Mouse (Mus musculus) heart, embryonic 11.5 days (tissue): ENCODE data around the gene Mctp1. TPM values are rescaled to one million over a fixed set of nuclear protein-coding genes. Genes with fewer than 3 reads are reported as not detected.

ENCODE experiments used
- ATAC-seq: fragments of 200-750 bp; cut with Nextera tagmentation; replicated peaks from 2 replicates; pipeline ENCODE4 v1.8.0; 2017; ENCODE audit warnings: moderate library complexity; ENCODE audit not compliant: insufficient number of reproducible peaks, low FRiP score, low TSS enrichment
- H3K27ac ChIP-seq: fragments of 300-500 bp; sonication (generic); 2 replicates; pipeline ENCODE4 v1.5.1; 2014; ENCODE audit warnings: mild to moderate bottlenecking, low read depth, low read length
- H3K27me3 ChIP-seq: fragments of 300-500 bp; sonication (generic); 2 replicates; pipeline ENCODE4 v1.6.1; 2014; ENCODE audit warnings: mild to moderate bottlenecking, low read length, mixed read lengths; ENCODE audit not compliant: control insufficient read depth, insufficient read depth
- H3K36me3 ChIP-seq: fragments of 300-500 bp; sonication (generic); 2 replicates; pipeline ENCODE4 v1.6.1; 2014; ENCODE audit warnings: mild to moderate bottlenecking, low read length, moderate library complexity, mixed read lengths; ENCODE audit not compliant: control insufficient read depth, insufficient read depth
- H3K4me1 ChIP-seq: fragments of 300-500 bp; sonication (generic); 2 replicates; pipeline ENCODE4 v1.6.1; 2014; ENCODE audit warnings: low read length; ENCODE audit not compliant: control insufficient read depth, insufficient read depth
- H3K4me2 ChIP-seq: fragments of 300-500 bp; sonication (generic); 2 replicates; pipeline ENCODE4 v1.6.1; 2014; ENCODE audit warnings: mild to moderate bottlenecking, moderate library complexity
- H3K4me3 ChIP-seq: fragments of 300-500 bp; sonication (generic); 2 replicates; pipeline ENCODE4 v1.5.1; 2014; ENCODE audit warnings: low read depth, low read length
- H3K9ac ChIP-seq: fragments of 300-500 bp; sonication (generic); 2 replicates; pipeline ENCODE4 v1.6.1; 2014; ENCODE audit warnings: mild to moderate bottlenecking, low read depth, low read length, moderate library complexity
- H3K9me3 ChIP-seq: fragments of 300-500 bp; sonication (generic); replicated peaks from 2 replicates; pipeline ENCODE4 v1.6.1; 2016; ENCODE audit warnings: low read length; ENCODE audit not compliant: control insufficient read depth
- WGBS: fragments of 180-500 bp; shearing (Covaris S2); extraction: QIAGEN DNeasy Blood & Tissue Kit; methylation state at CpG from one replicate; pipeline ENCODE4 v1.1.7; 2014; ENCODE audit not compliant: insufficient replicate concordance; 5-methylcytosine and 5-hydroxymethylcytosine counted together
- polyA plus RNA-seq: library from polyadenylated mRNA; unstranded; fragments of >200 nt; fragmentation: Nextera tagmentation; extraction: Ambion mirVana; gene quantifications from 2 replicates; pipeline ENCODE4 v1.2.1, GENCODE M21; 2014

The Mctp1 gene
- polyA plus RNA-seq, 1 experiment from 2014 or later: 0.37 TPM

DNA sequence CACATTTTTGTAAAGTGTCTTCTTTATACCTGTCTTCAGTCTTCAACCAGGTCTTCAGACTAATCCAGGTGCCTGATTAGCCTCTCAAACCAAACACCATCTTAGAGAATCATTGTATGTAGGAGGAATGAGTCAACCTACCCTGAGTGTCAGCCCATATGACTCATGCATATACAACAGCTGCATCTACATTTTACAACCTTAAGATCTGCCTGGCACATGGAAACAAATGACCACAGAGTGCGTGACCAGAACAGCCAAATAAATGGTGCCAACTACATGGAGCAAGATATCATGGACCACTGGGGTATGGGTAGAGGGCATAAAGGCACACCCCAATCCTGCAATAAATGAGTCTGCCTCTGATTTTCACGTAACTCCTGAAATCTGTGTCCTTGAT, 131.6 kb downstream of the Mctp1 start:
- Histone ChIP-seq H3K4me1 (no peaks in the 10 kb centered on the region), H3K36me3 (no peaks in the 10 kb centered on the region), H3K4me3 (no peak overlapping the region), H3K27me3 (no peaks in the 10 kb centered on the region), H3K9ac (no peak overlapping the region), H3K4me2 (no peak overlapping the region), H3K27ac (no peak overlapping the region), H3K9me3 (no peaks in the 10 kb centered on the region)
- ATAC-seq: no peak
- 74% methylated on average over 2 of the region's 2 CpGs for WGBS

GRCm38 (mm10) chr13:76523170-76523569, 138.8 kb downstream of the Mctp1 start:
- no peak overlapping the region for H3K9ac ChIP-seq
- H3K36me3 ChIP-seq: no peaks in the 10 kb centered on the region
- H3K27ac ChIP-seq: no peak overlapping the region
- 72% methylated on average over 1 of the region's 1 CpGs for WGBS
- no peak overlapping the region for H3K4me3 ChIP-seq
- H3K27me3 ChIP-seq: no peaks in the 10 kb centered on the region
- no peaks in the 10 kb centered on the region for H3K9me3 ChIP-seq
- no peaks in the 10 kb centered on the region for H3K4me1 ChIP-seq
- no peak overlapping the region for H3K4me2 ChIP-seq
- ATAC-seq: no peak

DNA sequence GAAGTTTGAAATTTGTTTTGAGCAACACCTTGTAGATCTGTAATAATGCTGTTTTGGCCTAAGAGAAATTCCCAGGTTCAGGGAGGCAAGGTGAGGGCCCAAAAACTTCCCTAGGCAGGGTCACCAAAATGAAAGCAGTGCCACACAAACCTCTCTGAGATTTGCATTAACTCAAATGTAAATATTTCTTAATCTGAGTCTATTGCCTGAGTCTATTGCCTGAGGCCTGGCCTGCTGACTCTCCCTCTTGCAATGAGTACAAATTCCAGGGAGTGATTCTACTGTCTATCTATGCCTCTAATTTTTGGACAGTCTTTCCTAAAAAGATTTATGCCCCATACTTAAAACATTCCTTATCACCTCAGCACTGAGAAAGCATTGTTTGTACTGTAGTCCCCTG, 143.0 kb downstream of the Mctp1 start:
- no peaks in the 10 kb centered on the region for H3K4me1 ChIP-seq
- no peak overlapping the region for H3K27ac ChIP-seq
- H3K27me3 ChIP-seq: no peaks in the 10 kb centered on the region
- no peak overlapping the region for H3K4me2 ChIP-seq
- no peak for ATAC-seq
- H3K36me3 ChIP-seq: no peaks in the 10 kb centered on the region
- no peaks in the 10 kb centered on the region for H3K9me3 ChIP-seq
- H3K9ac ChIP-seq: no peak overlapping the region
- no peak overlapping the region for H3K4me3 ChIP-seq

DNA sequence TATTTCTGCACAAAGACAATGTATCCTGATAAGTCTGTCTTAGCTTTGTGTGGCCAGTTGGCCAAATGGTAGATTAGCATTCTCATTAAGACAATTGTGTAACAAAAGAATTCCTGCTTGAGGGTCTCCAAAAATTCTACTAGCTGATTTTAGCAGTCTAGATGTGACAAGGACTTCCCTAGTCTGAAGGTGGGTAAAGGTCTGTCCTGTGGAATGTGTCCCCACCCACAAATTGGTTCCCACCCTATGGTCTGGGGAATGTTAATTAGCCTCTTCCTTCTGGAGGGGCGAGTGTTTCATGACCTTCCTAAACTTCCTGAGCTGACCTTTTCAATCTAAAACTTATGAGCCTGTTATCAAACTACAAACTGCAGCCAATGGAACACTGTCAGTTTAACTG, 143.4 kb downstream of the Mctp1 start:
- Histone ChIP-seq H3K9me3 (no peaks in the 10 kb centered on the region), H3K4me2 (no peak overlapping the region), H3K4me1 (no peaks in the 10 kb centered on the region), H3K9ac (no peak overlapping the region), H3K36me3 (no peaks in the 10 kb centered on the region), H3K27me3 (no peaks in the 10 kb centered on the region), H3K4me3 (no peak overlapping the region), H3K27ac (no peak overlapping the region)
- WGBS: 32% methylated on average over 1 of the region's 1 CpGs
- ATAC-seq: no peak

GRCm38 (mm10) chr13:76529915-76530314, 145.6 kb downstream of the Mctp1 start:
- ATAC-seq: no peak
- Histone ChIP-seq H3K9ac (no peak overlapping the region), H3K4me1 (no peaks in the 10 kb centered on the region), H3K4me3 (no peak overlapping the region), H3K4me2 (no peak overlapping the region), H3K27me3 (no peaks in the 10 kb centered on the region), H3K27ac (no peak overlapping the region), H3K36me3 (no peaks in the 10 kb centered on the region), H3K9me3 (no peaks in the 10 kb centered on the region)
- WGBS: 81% methylated on average over 2 of the region's 2 CpGs

GRCm38 (mm10) chr13:76530867-76531504, 146.7 kb downstream of the Mctp1 start:
- no peak overlapping the region for H3K9ac ChIP-seq
- no peaks in the 10 kb centered on the region for H3K36me3 ChIP-seq
- ATAC-seq: no peak
- 71% methylated on average over 3 of the region's 3 CpGs for WGBS
- H3K4me3 ChIP-seq: no peak overlapping the region
- no peak overlapping the region for H3K27ac ChIP-seq
- no peak overlapping the region for H3K4me2 ChIP-seq
- no peaks in the 10 kb centered on the region for H3K27me3 ChIP-seq
- H3K4me1 ChIP-seq: no peaks in the 10 kb centered on the region
- no peaks in the 10 kb centered on the region for H3K9me3 ChIP-seq

DNA sequence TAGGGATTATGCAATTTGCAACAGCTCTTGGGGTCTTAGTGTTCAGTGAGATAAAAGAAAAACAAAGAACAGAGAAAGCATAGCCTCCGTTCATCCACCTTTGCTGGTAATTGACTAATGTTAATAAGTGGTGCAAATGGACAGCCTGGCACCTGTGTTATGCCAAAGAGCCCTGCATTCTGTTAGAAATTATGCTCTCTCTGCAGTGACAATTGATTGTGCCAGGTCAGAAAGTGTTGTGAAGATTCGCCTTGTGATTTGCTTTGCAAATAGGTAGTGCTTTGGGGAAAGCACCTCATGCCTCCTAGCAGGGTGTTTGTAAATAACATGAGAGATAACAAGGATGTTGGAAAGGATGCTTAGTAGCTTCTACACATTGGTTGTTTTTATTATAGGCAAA, 163.5 kb downstream of the Mctp1 start:
- H3K4me1 ChIP-seq: no peaks in the 10 kb centered on the region
- H3K9ac ChIP-seq: no peak overlapping the region
- no peak overlapping the region for H3K4me3 ChIP-seq
- no peak overlapping the region for H3K27ac ChIP-seq
- no peaks in the 10 kb centered on the region for H3K9me3 ChIP-seq
- WGBS: 62% methylated on average over 2 of the region's 2 CpGs
- ATAC-seq: no peak
- H3K36me3 ChIP-seq: no peaks in the 10 kb centered on the region
- no peak overlapping the region for H3K4me2 ChIP-seq
- no peaks in the 10 kb centered on the region for H3K27me3 ChIP-seq

DNA sequence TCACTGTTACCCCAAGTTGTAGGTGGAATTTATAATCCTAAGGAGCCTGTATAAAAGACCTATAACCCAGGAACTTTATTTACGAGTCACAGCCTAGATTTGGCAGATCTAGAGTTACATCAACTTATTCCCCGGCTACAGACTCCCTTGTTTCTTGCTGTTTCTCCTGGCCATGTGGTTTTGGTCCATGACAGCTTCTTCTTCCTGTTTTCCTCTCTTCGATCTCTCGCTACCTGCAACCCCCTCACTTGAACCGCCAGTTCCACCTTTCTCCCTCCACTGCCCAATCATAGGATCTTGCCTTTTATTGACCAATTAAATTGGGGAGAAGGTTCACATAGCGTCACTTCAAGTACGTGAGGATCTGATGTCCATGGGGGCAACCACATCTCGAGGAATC, 176.6 kb downstream of the Mctp1 start:
- no peak for ATAC-seq
- no peak overlapping the region for H3K9ac ChIP-seq
- H3K27me3 ChIP-seq: no peaks in the 10 kb centered on the region
- H3K4me3 ChIP-seq: no peak overlapping the region
- H3K4me2 ChIP-seq: no peak overlapping the region
- 82% methylated on average over 8 of the region's 8 CpGs for WGBS
- no peaks in the 10 kb centered on the region for H3K4me1 ChIP-seq
- H3K27ac ChIP-seq: no peak overlapping the region
- no peaks in the 10 kb centered on the region for H3K36me3 ChIP-seq
- no peaks in the 10 kb centered on the region for H3K9me3 ChIP-seq

- Histone ChIP-seq H3K27me3 (no peaks in the 10 kb centered on the region), H3K27ac (no peak overlapping the region), H3K36me3 (no peaks in the 10 kb centered on the region), H3K4me1 (no peaks in the 10 kb centered on the region), H3K9ac (no peak overlapping the region), H3K9me3 (no peaks in the 10 kb centered on the region), H3K4me3 (no peak overlapping the region), H3K4me2 (no peak overlapping the region)
- 74% methylated on average over 3 of the region's 3 CpGs for WGBS
- no peak for ATAC-seq
These were observed 177.3 kb downstream of the Mctp1 start for GRCm38 (mm10) chr13:76561594-76561993.
